ENCODE assay signal across 15 mouse cellular contexts in genomic region chr5:53924005-53924404, GRCm38 (mm10).
DNase-seq lines count a peak whose midpoint lies in the region; ATAC-seq and TF ChIP-seq lines count a peak whose summit lies in the region.
"Had no signal": no experiment of that assay in that cellular context is flagged by ENCODE, and none has a peak within 500 bp of the region (broad histone marks: within the 10 kb centered on the region; RNA-seq: fewer than 3 reads in every experiment).

No protein-coding gene starts in this region.

- peak; percentile 35; the same call in 1 of the 2 replicates for TF ChIP-seq CTCF in midbrain, postnatal 0 days (IDR thresholded peaks at IDR 0.05)

- no peak overlapping the region for H3K4me2 ChIP-seq in kidney, embryonic 15.5 days
- H3K4me2 ChIP-seq in midbrain, postnatal 0 days (ENCODE audit: low read depth, low read length, poor library complexity, severe bottlenecking) = no peak overlapping the region
- no peak overlapping the region for H3K4me2 ChIP-seq in midbrain, embryonic 14.5 days (ENCODE audit: low read length)
- H3K4me2 ChIP-seq: limb, embryonic 12.5 days had no signal

- H3K4me3 ChIP-seq in kidney, embryonic 15.5 days (replicated peaks) = no peak overlapping the region
- no peak overlapping the region for H3K4me3 ChIP-seq in midbrain, postnatal 0 days (ENCODE audit: low read depth, low read length)
- H3K4me3 ChIP-seq in midbrain, embryonic 14.5 days (replicated peaks; ENCODE audit: low read depth, low read length) = no peak overlapping the region
- H3K4me3 ChIP-seq: limb, embryonic 12.5 days; midbrain, embryonic 10.5 days had no signal

- 64% methylated on average over 4 of the region's 4 CpGs for WGBS in kidney, embryonic 15.5 days
- 75% methylated on average over 4 of the region's 4 CpGs for WGBS in midbrain, postnatal 0 days
- 82% methylated on average over 4 of the region's 4 CpGs for WGBS in midbrain, embryonic 14.5 days

- DNase-seq in cerebellum, postnatal 10 days = peak; percentile 55 to 58
- DNase-seq in cerebellum, postnatal 36 days = no peak
- no peak for DNase-seq in kidney, adult 18-20 months
- no peak for DNase-seq in midbrain, postnatal 0 days (ENCODE audit: low spot score)
- DNase-seq in midbrain, embryonic 14.5 days = no peak
- DNase-seq in retina, embryonic 14.5 days (ENCODE audit: low spot score) = no peak
- no peak for DNase-seq in embryo, embryonic 10 days (ENCODE audit: low spot score)
- DNase-seq: B cell, adult 2 months; embryo, embryonic 11 days; retina, postnatal 1 day; thymus, adult 2 months had no signal

- peaks cover 24% of the 10 kb centered on the region for H3K4me1 ChIP-seq in kidney, embryonic 15.5 days
- H3K4me1 ChIP-seq in midbrain, postnatal 0 days (ENCODE audit: insufficient read depth, low read length) = no peaks in the 10 kb centered on the region
- H3K4me1 ChIP-seq in midbrain, embryonic 14.5 days (ENCODE audit: control insufficient read depth, insufficient read depth, low read length) = no peaks in the 10 kb centered on the region
- H3K4me1 ChIP-seq: midbrain, embryonic 10.5 days had no signal

- H3K36me3 ChIP-seq in kidney, embryonic 15.5 days = no peaks in the 10 kb centered on the region
- H3K36me3 ChIP-seq in midbrain, postnatal 0 days (ENCODE audit: insufficient read depth, low read length) = no peaks in the 10 kb centered on the region
- H3K36me3 ChIP-seq in midbrain, embryonic 14.5 days (ENCODE audit: control insufficient read depth, insufficient read depth, low read length) = no peaks in the 10 kb centered on the region
- H3K36me3 ChIP-seq: limb, embryonic 12.5 days; midbrain, embryonic 10.5 days had no signal

- no peak overlapping the region for H3K27ac ChIP-seq in kidney, embryonic 15.5 days
- H3K27ac ChIP-seq in midbrain, postnatal 0 days (ENCODE audit: low read depth, low read length) = no peak overlapping the region
- H3K27ac ChIP-seq in midbrain, embryonic 14.5 days (replicated peaks; ENCODE audit: low read depth, low read length) = no peak overlapping the region
- H3K27ac ChIP-seq: limb, embryonic 12.5 days; midbrain, embryonic 10.5 days had no signal

- ATAC-seq in kidney, embryonic 15.5 days (replicated peaks; ENCODE audit: low FRiP score) = peak; percentile 72; the same call in 1 of the 2 replicates
- ATAC-seq in midbrain, postnatal 0 days (ENCODE audit: low FRiP score) = 0 out of 2 replicates have a peak, but pooled peaks have one; percentile 16
- no peak for ATAC-seq in midbrain, embryonic 14.5 days (ENCODE audit: low FRiP score, low TSS enrichment)
- ATAC-seq: hindbrain, embryonic 16.5 days had no signal

- no peaks in the 10 kb centered on the region for H3K27me3 ChIP-seq in kidney, embryonic 15.5 days
- no peaks in the 10 kb centered on the region for H3K27me3 ChIP-seq in midbrain, postnatal 0 days (ENCODE audit: insufficient read depth, low read length)
- H3K27me3 ChIP-seq in midbrain, embryonic 14.5 days (ENCODE audit: control insufficient read depth, insufficient read depth, low read length) = no peaks in the 10 kb centered on the region
- H3K27me3 ChIP-seq: limb, embryonic 12.5 days had no signal

- no peak overlapping the region for H3K9ac ChIP-seq in kidney, embryonic 15.5 days
- H3K9ac ChIP-seq in midbrain, postnatal 0 days (replicated peaks; ENCODE audit: low read length, poor library complexity, severe bottlenecking) = no peak overlapping the region
- H3K9ac ChIP-seq in midbrain, embryonic 14.5 days (replicated peaks; ENCODE audit: low read length) = no peak overlapping the region
- H3K9ac ChIP-seq: limb, embryonic 12.5 days had no signal

- H3K9me3 ChIP-seq in kidney, embryonic 15.5 days (replicated peaks) = no peaks in the 10 kb centered on the region
- H3K9me3 ChIP-seq in midbrain, postnatal 0 days (ENCODE audit: low read length) = peaks cover 6% of the 10 kb centered on the region; the same call in 1 of the 2 replicates
- 0 out of 2 replicates have a peak, but pooled peaks cover 5% of the 10 kb centered on the region for H3K9me3 ChIP-seq in midbrain, embryonic 14.5 days (ENCODE audit: control insufficient read depth, low read length)

Comparison
In these comparisons a context has a peak if more than half of its experiments do, and no peak if none do; other contexts are left out.
1. DNase-seq: peak in cerebellum, postnatal 10 days (2 of 2); none in cerebellum, postnatal 36 days (0 of 2), kidney, adult 18-20 months (single experiment), midbrain, postnatal 0 days (single experiment), midbrain, embryonic 14.5 days (single experiment), retina, embryonic 14.5 days (single experiment) and embryo, embryonic 10 days (single experiment).